Mouse (Mus musculus) left cerebral cortex, adult 9 months (tissue): ENCODE data around the gene Ada.
A peak's percentile ranks its signal among the peaks of the same experiment; 100 is the strongest.
"Not testable (repeated sequence)": the region's sequence is repeated elsewhere in the genome, so short reads cannot be mapped to it uniquely, and the experiment has no call there.

Experiments
- DNase-seq, 2 experiments: peaks; one replicate each; pipeline ENCODE4 v3.0.0; 2022; ENCODE audit warnings: low spot score in 2 of 2

Gene Ada

GRCm38 (mm10) chr2:163697764-163698480 lies 52.1 kb downstream of the Ada start:
- no peak for DNase-seq

GRCm38 (mm10) chr2:163696763-163697162 lies 53.3 kb downstream of the Ada start:
- no peak for DNase-seq

- no peak for DNase-seq
Measured at GRCm38 (mm10) chr2:163693716-163694314, 56.2 kb downstream of the Ada start.

GRCm38 (mm10) chr2:163692873-163693612 lies 57.0 kb downstream of the Ada start:
- no peak for DNase-seq

DNA sequence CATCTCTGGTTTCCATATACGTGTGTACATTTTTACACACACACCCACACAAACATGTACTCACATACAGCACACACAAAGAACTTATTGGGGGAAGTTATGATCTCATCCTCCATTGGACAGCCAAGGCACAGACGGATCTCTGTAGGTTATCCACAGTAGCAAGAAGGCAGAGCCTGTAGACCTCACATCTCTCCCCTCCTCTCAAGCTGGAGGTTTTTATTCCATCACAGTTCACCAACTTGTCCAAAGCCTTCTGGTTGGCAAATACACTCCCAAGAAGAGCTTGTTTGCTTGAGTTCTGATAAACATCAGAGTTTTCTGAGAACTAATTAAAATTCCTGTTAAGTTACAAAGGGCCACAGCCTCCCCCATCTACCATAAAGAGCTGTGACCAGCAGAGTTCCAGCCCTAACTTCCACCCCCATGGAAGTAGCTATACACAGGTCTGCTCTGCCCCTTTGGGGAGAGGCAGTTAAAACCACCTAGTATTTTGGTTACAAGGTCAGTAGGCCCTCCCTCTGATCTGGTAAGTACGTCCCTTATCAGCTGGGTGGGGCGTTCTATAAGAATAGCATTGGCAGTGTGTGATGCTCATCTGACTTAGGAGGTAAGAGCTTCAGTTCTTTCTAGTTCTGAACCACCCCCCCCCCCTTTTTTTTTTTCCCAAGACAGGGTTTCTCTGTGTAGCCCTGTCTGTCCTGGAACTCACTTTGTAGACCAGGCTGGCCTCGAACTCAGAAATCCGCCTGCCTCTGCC lies 58.0 kb downstream of the Ada start:
- no peak for DNase-seq

- DNase-seq: no peak
Measured at GRCm38 (mm10) chr2:163690409-163691304, 59.4 kb downstream of the Ada start.

DNA sequence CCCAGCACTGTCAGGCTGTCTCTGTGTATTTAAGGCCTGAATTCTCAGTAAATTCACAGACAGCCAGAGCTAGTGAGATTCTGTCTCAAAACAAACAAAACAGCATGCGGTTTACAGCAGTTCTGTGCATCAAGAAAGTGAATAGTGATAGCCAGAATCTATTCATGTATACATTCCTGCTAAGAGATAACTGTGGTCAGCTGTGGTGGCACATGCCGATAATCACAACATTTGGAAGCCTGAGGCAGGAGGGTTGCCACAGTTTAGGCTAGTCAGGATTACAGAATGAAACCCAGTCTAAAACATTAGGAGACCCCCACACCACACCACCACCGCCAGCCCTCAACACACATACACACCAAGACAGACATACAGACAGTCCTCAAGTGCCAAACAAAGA lies 60.3 kb downstream of the Ada start:
- no peak for DNase-seq

DNA sequence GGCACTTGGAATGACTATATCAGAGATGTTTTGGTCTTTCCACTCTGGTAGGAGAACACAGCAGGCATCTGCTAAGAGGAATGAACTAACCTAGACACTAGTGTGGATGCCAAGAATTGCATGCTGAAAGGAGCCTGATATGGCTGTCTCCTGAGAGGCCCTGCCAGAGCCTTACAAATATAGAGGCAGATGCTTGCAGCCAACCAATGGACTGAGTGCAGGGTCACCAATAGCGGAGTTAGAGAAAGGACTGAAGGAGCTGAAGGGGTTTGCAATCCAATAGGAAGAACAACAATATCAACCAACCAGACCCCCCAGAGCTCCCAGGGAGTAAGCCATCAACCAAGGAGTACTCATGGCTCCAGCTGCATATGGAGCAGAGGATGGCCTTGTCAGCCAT lies 61.7 kb downstream of the Ada start:
- DNase-seq: not testable (repeated sequence)

- DNase-seq: no peak
Measured at GRCm38 (mm10) chr2:163686886-163687285, 63.2 kb downstream of the Ada start.

- no peak for DNase-seq
Measured at GRCm38 (mm10) chr2:163686233-163686632, 63.8 kb downstream of the Ada start.

DNA sequence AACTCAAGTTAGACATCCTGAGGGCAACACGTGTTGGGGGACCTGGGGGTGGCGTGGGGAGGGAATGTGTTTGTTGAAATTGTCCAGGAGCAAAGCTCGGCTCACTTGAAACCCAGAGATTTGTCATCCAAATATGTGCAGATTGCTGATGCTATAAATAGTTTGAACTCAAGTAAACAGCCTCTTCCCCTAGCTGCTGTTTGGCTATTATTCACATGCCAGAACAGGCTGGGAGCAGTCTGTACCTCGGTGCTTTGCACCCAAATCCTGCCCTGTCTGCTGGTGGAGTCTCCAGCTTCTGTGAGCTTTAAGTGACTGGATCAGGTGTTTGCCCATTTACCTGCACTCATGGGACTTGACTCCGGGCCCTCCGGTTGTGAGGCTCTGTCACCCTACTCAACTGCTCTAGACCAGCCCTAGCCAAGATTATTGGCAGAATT lies 64.3 kb downstream of the Ada start:
- DNase-seq: peak; percentile 70 to 76

GRCm38 (mm10) chr2:163685287-163685686 lies 64.8 kb downstream of the Ada start:
- peak in 1 of 2 experiments; percentile 56 for DNase-seq

- DNase-seq: no peak
Measured at GRCm38 (mm10) chr2:163682344-163682743, 67.7 kb downstream of the Ada start.

DNA sequence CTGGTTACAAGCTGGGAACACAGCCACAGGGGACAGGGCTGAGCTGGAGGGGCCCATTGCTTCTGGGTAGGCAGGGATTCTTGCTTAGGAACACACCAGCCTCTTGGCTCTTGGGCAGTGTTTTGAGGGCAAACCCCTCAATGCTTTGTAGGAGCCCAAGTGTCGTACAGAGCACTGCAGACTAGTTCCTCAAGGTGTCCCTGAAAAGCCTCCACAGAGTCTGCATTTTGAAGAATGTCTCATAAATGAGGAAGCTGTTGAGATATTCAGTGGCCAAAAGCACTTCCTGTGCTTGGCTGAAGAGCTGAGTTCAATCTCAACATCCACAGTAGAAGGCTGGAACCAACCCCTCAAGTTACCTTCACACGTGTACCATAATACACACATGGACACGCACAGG lies 73.3 kb downstream of the Ada start:
- no peak for DNase-seq
